Mouse (Mus musculus) skeletal muscle tissue, adult 2 months (tissue): Measurements from ENCODE around the gene Pip5k1c.

Experiments used
- DNase-seq: peaks from one replicate; pipeline ENCODE4 v3.0.0-alpha.2; 2012; ENCODE audit warnings: low read depth, low spot score

The Pip5k1c gene

DNA sequence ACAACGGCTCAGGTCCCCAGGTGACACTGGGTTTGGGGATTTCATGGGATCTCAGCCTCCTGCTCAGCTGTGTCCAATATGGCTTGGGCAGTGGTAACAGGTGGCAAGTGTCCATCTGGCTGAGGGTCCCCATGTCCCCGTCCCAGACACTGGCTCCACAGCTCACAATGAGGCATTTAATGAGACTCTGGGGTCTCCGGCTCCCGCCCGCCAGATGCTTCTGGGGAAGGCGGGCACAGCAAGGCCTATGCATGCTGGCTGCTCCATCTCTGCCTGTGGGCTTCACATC lies 74.4 kb downstream of the Pip5k1c start:
- no peak for DNase-seq
